Mouse (Mus musculus): Measurements from ENCODE around the gene Olfr514. TPM values are rescaled to one million over a fixed set of nuclear protein-coding genes. Genes with fewer than 3 reads are reported as not detected.

Gene Olfr514
- not detected for polyA plus RNA-seq (2014; fragmentation: Illumina TruSeq; extraction: RNeasy Lipid Tissue Mini Kit (QIAGEN cat#74804); ENCODE audit: low read depth, low replicate concordance)

DNA sequence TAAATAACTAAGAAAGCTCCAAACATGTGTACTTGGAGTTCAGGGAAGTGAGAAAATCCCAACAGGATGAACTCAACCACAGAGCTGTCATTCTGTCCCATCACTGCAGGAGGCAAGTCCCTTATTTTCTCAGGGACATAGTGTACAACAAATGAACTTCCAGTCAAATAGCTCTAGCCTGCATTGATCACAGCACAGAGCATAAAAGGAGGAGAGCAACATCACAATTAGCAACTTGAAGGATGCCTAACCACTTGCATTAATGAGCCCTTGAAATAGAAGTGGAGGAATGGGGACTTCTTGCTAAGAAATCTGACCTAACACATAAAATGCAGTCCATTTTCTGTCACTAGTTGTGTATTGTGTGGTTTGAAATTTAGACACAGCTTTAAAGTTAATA is at the start of gene Olfr514:
Gene Olfr514 (minus strand): TSS at position 101 of the 400 bp plus-strand sequence.

DNA sequence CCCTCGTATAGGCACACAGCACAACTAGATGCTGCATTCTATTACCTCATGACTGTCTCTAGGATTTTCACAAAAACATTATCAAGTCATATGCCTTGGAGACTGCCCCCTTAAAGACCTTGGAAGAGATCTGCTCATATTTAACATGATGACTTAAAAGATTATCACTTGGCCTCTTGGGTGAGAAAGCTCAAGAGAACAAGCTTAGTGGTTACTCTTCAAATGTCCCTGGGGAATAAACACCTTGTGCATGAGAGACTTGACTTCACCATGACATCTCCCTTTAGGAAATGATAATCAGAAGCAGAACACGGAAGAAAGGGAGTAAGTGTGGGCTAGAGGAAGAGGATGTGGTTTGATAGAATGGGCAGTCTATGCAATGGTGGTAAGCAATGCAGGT is 46.5 kb upstream of the Olfr514 start, which contains the start of gene Olfr517:
Gene Olfr517 (minus strand): TSS at position 101 of the 400 bp plus-strand sequence.

DNA sequence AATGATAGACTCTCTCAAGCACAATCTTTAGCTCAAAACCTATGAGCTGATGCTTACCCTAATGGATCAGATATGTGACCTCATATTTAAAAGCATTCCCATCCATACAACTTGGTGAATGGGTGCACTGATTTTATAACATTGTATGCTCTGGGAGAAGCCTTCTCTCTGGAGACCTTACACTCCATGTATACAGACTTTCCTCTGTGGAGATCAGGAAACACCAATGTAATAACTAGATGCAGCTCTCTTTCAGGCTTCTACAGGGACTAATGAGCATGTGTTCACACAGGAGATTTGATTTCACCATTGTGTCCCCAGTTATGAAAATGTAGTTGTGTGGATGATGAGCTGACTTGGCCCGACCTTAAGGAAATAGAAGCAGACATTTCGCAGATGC is 24.6 kb upstream of the Olfr514 start, which contains the start of gene Olfr516:
Gene Olfr516 (minus strand): TSS at position 101 of the 400 bp plus-strand sequence.

Other genes starting within 250 kb of the Olfr514 start
- gene Olfr506, start 215.2 kb downstream of the Olfr514 start, polyA plus RNA-seq (2014; fragmentation: Illumina TruSeq; extraction: RNeasy Lipid Tissue Mini Kit (QIAGEN cat#74804); ENCODE audit: low read depth, low replicate concordance), result not detected
- not detected for gene Olfr507, start 204.2 kb downstream of the Olfr514 start, polyA plus RNA-seq (2014; fragmentation: Illumina TruSeq; extraction: RNeasy Lipid Tissue Mini Kit (QIAGEN cat#74804); ENCODE audit: low read depth, low replicate concordance)
- gene Olfr508, start 196.0 kb downstream of the Olfr514 start, polyA plus RNA-seq (2014; fragmentation: Illumina TruSeq; extraction: RNeasy Lipid Tissue Mini Kit (QIAGEN cat#74804); ENCODE audit: low read depth, low replicate concordance), result not detected
- not detected for gene Olfr509, start 174.1 kb downstream of the Olfr514 start, polyA plus RNA-seq (2014; fragmentation: Illumina TruSeq; extraction: RNeasy Lipid Tissue Mini Kit (QIAGEN cat#74804); ENCODE audit: low read depth, low replicate concordance)
- not detected for gene Olfr510, start 159.6 kb downstream of the Olfr514 start, polyA plus RNA-seq (2014; fragmentation: Illumina TruSeq; extraction: RNeasy Lipid Tissue Mini Kit (QIAGEN cat#74804); ENCODE audit: low read depth, low replicate concordance)
- not detected for gene Olfr512, start 112.7 kb downstream of the Olfr514 start, polyA plus RNA-seq (2014; fragmentation: Illumina TruSeq; extraction: RNeasy Lipid Tissue Mini Kit (QIAGEN cat#74804); ENCODE audit: low read depth, low replicate concordance)
- not detected for gene Olfr513, start 75.0 kb downstream of the Olfr514 start, polyA plus RNA-seq (2014; fragmentation: Illumina TruSeq; extraction: RNeasy Lipid Tissue Mini Kit (QIAGEN cat#74804); ENCODE audit: low read depth, low replicate concordance)
- not detected for gene Olfr516, start 24.5 kb upstream of the Olfr514 start, polyA plus RNA-seq (2014; fragmentation: Illumina TruSeq; extraction: RNeasy Lipid Tissue Mini Kit (QIAGEN cat#74804); ENCODE audit: low read depth, low replicate concordance)
- not detected for gene Olfr517, start 46.4 kb upstream of the Olfr514 start, polyA plus RNA-seq (2014; fragmentation: Illumina TruSeq; extraction: RNeasy Lipid Tissue Mini Kit (QIAGEN cat#74804); ENCODE audit: low read depth, low replicate concordance)
- not detected for gene Olfr518, start 59.0 kb upstream of the Olfr514 start, polyA plus RNA-seq (2014; fragmentation: Illumina TruSeq; extraction: RNeasy Lipid Tissue Mini Kit (QIAGEN cat#74804); ENCODE audit: low read depth, low replicate concordance)
- gene Olfr519, start 68.4 kb upstream of the Olfr514 start, polyA plus RNA-seq (2014; fragmentation: Illumina TruSeq; extraction: RNeasy Lipid Tissue Mini Kit (QIAGEN cat#74804); ENCODE audit: low read depth, low replicate concordance), result not detected
- 18.9 TPM for gene Nlrp10, start 104.2 kb upstream of the Olfr514 start, polyA plus RNA-seq (2014; fragmentation: Illumina TruSeq; extraction: RNeasy Lipid Tissue Mini Kit (QIAGEN cat#74804); ENCODE audit: low read depth, low replicate concordance)
- gene Eif3f, start 108.4 kb upstream of the Olfr514 start, polyA plus RNA-seq (2014; fragmentation: Illumina TruSeq; extraction: RNeasy Lipid Tissue Mini Kit (QIAGEN cat#74804); ENCODE audit: low read depth, low replicate concordance), result 84.8 TPM
- 0.52 TPM for gene Tub, start 124.3 kb upstream of the Olfr514 start, polyA plus RNA-seq (2014; fragmentation: Illumina TruSeq; extraction: RNeasy Lipid Tissue Mini Kit (QIAGEN cat#74804); ENCODE audit: low read depth, low replicate concordance)

Measured in heart, adult 10 weeks (tissue).